Mouse (Mus musculus) hindbrain, embryonic 16.5 days (tissue): ENCODE data around the gene Tmem156. TPM values are rescaled to one million over a fixed set of nuclear protein-coding genes. Genes with fewer than 3 reads are reported as not detected.

Source experiments
- ATAC-seq: fragments of 200-750 bp; cut with Nextera tagmentation; 2 replicates; pipeline ENCODE4 v1.8.0; 2017; ENCODE audit warnings: moderate TSS enrichment, moderate library complexity
- H3K27ac ChIP-seq: fragments of 300-500 bp; sonication (generic); 2 replicates; pipeline ENCODE4 v1.5.1; 2014; ENCODE audit warnings: low read depth, mild to moderate bottlenecking, control low read depth, low read length, moderate library complexity
- H3K27me3 ChIP-seq: fragments of 300-500 bp; sonication (generic); replicated peaks from 2 replicates; pipeline ENCODE4 v1.6.1; 2014; ENCODE audit warnings: low read length; ENCODE audit not compliant: control insufficient read depth, insufficient read depth
- H3K36me3 ChIP-seq: fragments of 300-500 bp; sonication (generic); 2 replicates; pipeline ENCODE4 v1.6.1; 2014; ENCODE audit warnings: mild to moderate bottlenecking, low read length, moderate library complexity, mixed read lengths; ENCODE audit not compliant: control insufficient read depth, insufficient read depth
- H3K4me1 ChIP-seq: fragments of 300-500 bp; sonication (generic); 2 replicates; pipeline ENCODE4 v1.6.1; 2014; ENCODE audit warnings: low read depth, low read length; ENCODE audit not compliant: control insufficient read depth, insufficient read depth
- H3K4me2 ChIP-seq: fragments of 300-500 bp; sonication (generic); 2 replicates; pipeline ENCODE4 v1.6.1; 2014; ENCODE audit warnings: mild to moderate bottlenecking, low read length, control low read depth, moderate library complexity
- H3K4me3 ChIP-seq: fragments of 300-500 bp; sonication (generic); 2 replicates; pipeline ENCODE4 v1.5.1; 2014; ENCODE audit warnings: mild to moderate bottlenecking, low read length, control low read depth, moderate library complexity
- H3K9ac ChIP-seq: fragments of 300-500 bp; sonication (generic); 2 replicates; pipeline ENCODE4 v1.6.1; 2014; ENCODE audit warnings: low read depth, mild to moderate bottlenecking, control low read depth, low read length, moderate library complexity
- H3K9me3 ChIP-seq: fragments of 300-500 bp; sonication (generic); 2 replicates; pipeline ENCODE4 v1.6.1; 2014; ENCODE audit warnings: mild to moderate bottlenecking, low read length, moderate library complexity; ENCODE audit not compliant: control insufficient read depth
- WGBS: fragments of 180-500 bp; shearing (Covaris S2); extraction: QIAGEN DNeasy Blood & Tissue Kit; methylation state at CpG from one replicate; pipeline ENCODE4 v1.1.7; 2014; 5-methylcytosine and 5-hydroxymethylcytosine counted together
- polyA plus RNA-seq: library from polyadenylated mRNA; unstranded; fragments of >200 nt; fragmentation: Nextera tagmentation; extraction: Ambion mirVana; gene quantifications from 2 replicates; pipeline ENCODE4 v1.2.1, GENCODE M21; 2015

Gene Tmem156
- polyA plus RNA-seq, 1 experiment from 2014 or later = not detected

DNA sequence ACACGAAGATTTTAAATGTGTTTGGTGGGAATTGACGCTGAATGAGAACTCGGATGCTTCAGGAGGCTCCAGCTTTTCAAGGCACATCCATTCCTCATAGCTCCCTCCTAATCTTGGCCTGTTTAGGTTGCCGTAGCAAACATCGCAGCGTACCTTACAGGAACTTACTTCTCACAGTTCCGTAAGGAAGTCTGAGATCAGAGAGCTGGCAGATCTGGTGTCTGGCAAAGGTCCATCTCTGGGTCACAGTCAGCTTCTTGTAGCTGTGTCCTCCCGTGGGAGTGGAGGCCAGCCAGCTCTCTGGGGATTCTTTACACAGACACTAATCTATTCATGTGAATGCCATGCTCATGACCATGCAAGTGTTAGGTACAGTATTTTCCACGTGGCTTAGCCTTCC is 65.2 kb downstream of the Tmem156 start:
- no peak overlapping the region for H3K27ac ChIP-seq
- ATAC-seq = no peak
- WGBS = 68% methylated on average over 9 of the region's 9 CpGs

DNA sequence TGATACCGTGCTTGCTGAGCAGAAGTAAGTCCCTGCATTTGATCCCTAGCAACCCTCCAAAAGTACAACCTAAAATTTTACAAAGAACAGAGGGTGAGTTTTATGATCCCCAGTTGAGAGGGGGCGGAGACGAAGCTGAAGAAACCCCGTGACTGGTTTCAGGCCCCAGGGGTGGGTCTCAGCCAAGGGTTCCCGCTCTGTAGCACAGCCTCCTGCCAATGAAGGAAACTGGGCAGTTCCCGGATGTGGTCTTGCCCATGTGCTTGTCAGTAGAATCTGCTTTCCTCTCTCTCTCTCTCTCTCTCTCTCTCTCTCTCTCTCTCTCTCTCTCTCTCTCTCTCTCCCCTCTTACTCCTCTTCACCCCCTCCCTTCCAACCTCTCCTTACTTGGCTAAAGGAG is 66.0 kb downstream of the Tmem156 start:
- Histone ChIP-seq H3K27me3 (no peaks in the 10 kb centered on the region), H3K36me3 (no peaks in the 10 kb centered on the region), H3K4me1 (peaks cover 7% of the 10 kb centered on the region), H3K4me2 (no peak overlapping the region), H3K4me3 (no peak overlapping the region), H3K9ac (no peak overlapping the region), H3K27ac (no peak overlapping the region), H3K9me3 (no peaks in the 10 kb centered on the region)
- ATAC-seq = no peak
- 51% methylated on average over 6 of the region's 6 CpGs for WGBS

More for the DNA sequence above, 65.2 kb downstream of the Tmem156 start:
- H3K9ac ChIP-seq = no peak overlapping the region
- H3K4me3 ChIP-seq = no peak overlapping the region
- no peak overlapping the region for H3K4me2 ChIP-seq
- H3K27me3 ChIP-seq = no peaks in the 10 kb centered on the region
- no peaks in the 10 kb centered on the region for H3K36me3 ChIP-seq
- no peaks in the 10 kb centered on the region for H3K9me3 ChIP-seq
- H3K4me1 ChIP-seq = peaks cover 7% of the 10 kb centered on the region

DNA sequence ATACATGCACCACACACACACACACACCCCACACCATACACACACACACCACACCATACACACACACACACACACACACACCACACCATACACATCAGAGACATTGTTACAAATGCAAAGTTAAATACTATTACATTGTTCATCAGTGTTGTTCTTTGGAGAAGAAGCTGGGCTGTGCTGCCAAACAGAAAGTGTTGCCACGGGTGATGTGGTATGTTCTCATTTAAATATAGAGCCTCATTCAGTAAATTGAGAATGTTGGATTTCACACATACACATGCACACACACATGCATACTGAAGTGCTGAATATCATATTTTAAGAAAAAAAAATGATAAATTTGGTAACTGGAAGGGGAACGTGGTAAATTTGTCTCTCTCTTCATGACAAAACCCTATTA is 67.3 kb downstream of the Tmem156 start:
- H3K4me3 ChIP-seq = no peak overlapping the region
- 63% methylated on average over 2 of the region's 2 CpGs for WGBS
- H3K27me3 ChIP-seq = no peaks in the 10 kb centered on the region
- no peak for ATAC-seq
- no peaks in the 10 kb centered on the region for H3K36me3 ChIP-seq
- H3K4me2 ChIP-seq = no peak overlapping the region
- no peaks in the 10 kb centered on the region for H3K9me3 ChIP-seq
- no peak overlapping the region for H3K27ac ChIP-seq
- peaks cover 13% of the 10 kb centered on the region for H3K4me1 ChIP-seq
- H3K9ac ChIP-seq = no peak overlapping the region

DNA sequence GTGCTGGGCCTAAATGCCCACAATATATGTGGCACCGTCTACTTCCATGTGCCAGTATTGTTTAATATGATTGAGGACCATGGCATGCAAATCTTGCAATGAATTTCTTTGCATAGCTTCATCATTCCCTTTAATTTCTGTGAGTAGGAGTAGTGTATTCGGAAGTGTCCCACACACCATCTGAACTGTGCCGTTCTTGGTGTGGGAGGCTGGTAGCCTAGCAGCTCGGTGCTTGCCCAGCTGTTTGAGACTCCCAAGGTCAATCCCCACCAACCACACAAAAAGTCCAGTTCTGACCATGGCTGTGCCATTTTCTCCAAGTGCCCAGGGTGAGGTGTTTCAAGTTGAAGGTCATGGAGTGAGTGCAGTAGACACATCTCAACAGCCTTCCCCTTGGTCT is 69.9 kb downstream of the Tmem156 start:
- 93% methylated on average over 4 of the region's 4 CpGs for WGBS
- Histone ChIP-seq H3K4me1 (peaks cover 7% of the 10 kb centered on the region; the same call in 1 of the 2 replicates), H3K27me3 (no peaks in the 10 kb centered on the region), H3K36me3 (no peaks in the 10 kb centered on the region), H3K27ac (no peak overlapping the region), H3K9ac (no peak overlapping the region), H3K4me3 (no peak overlapping the region), H3K9me3 (no peaks in the 10 kb centered on the region), H3K4me2 (no peak overlapping the region)
- ATAC-seq = no peak

DNA sequence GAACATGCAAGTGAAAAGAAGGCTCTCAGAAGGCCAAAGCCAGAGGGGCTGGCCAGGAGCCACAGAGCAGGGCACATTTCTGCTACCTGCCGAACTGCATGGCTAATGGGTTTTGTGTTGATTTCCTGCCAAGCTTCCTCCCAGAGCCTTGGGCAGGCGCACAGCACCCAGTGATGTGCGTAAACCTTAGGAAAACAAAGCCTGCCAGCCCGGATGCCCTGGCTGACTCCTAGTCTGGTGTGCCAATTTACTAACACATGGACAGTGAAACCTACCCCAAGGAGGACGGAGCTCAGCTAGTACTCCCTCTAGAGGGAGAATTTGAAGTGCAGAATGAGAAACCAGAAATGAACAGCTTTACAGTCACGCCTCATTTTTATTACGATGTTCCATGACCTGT is 72.1 kb downstream of the Tmem156 start:
- H3K36me3 ChIP-seq = no peaks in the 10 kb centered on the region
- H3K9ac ChIP-seq = no peak overlapping the region
- ATAC-seq = peak; percentile 90
- H3K27ac ChIP-seq = peak overlapping the region; percentile 44
- no peak overlapping the region for H3K4me3 ChIP-seq
- no peaks in the 10 kb centered on the region for H3K27me3 ChIP-seq
- peaks cover 7% of the 10 kb centered on the region; the same call in 1 of the 2 replicates for H3K4me1 ChIP-seq
- WGBS = 40% methylated on average over 7 of the region's 7 CpGs
- peak overlapping the region; percentile 27 for H3K4me2 ChIP-seq
- H3K9me3 ChIP-seq = no peaks in the 10 kb centered on the region

DNA sequence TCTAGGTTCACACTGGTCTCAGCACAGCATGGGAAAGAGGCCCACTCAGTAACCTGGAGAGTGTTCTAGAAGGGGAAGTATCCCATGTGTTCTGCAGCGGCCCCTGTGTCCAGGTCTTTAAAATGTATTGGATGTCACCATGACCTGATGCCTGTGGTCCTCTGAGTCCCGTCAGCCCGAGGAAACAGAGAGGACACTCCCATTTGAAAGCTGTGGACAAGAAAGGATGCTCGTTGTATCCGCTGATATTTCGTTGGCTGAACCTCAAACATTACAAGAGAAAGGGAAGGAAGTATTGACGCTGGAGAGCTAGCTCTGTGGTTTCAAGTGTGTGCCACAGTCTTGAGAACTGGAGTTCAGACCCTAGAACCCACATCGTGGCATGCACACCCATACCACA is 72.8 kb downstream of the Tmem156 start:
- no peak overlapping the region for H3K4me3 ChIP-seq
- ATAC-seq = no peak
- H3K9me3 ChIP-seq = no peaks in the 10 kb centered on the region
- no peak overlapping the region; the same call in 1 of the 2 replicates for H3K27ac ChIP-seq
- H3K9ac ChIP-seq = no peak overlapping the region
- no peak overlapping the region for H3K4me2 ChIP-seq
- 76% methylated on average over 8 of the region's 8 CpGs for WGBS
- H3K4me1 ChIP-seq = peaks cover 7% of the 10 kb centered on the region; the same call in 1 of the 2 replicates
- H3K36me3 ChIP-seq = no peaks in the 10 kb centered on the region
- H3K27me3 ChIP-seq = no peaks in the 10 kb centered on the region

- 91% methylated on average over 3 of the region's 3 CpGs for WGBS
- no peaks in the 10 kb centered on the region for H3K9me3 ChIP-seq
- no peaks in the 10 kb centered on the region for H3K36me3 ChIP-seq
- H3K4me2 ChIP-seq = no peak overlapping the region
- no peak overlapping the region for H3K27ac ChIP-seq
- H3K4me3 ChIP-seq = no peak overlapping the region
- peaks cover 7% of the 10 kb centered on the region; the same call in 1 of the 2 replicates for H3K4me1 ChIP-seq
- no peak overlapping the region for H3K9ac ChIP-seq
- no peak for ATAC-seq
- no peaks in the 10 kb centered on the region for H3K27me3 ChIP-seq
Observed at GRCm38 (mm10) chr5:65015508-65015907, 76.4 kb downstream of the Tmem156 start.

- no peak overlapping the region for H3K27ac ChIP-seq
- H3K4me3 ChIP-seq = no peak overlapping the region
- H3K9me3 ChIP-seq = no peaks in the 10 kb centered on the region
- H3K36me3 ChIP-seq = no peaks in the 10 kb centered on the region
- H3K4me1 ChIP-seq = no peaks in the 10 kb centered on the region
- no peaks in the 10 kb centered on the region for H3K27me3 ChIP-seq
- no peak for ATAC-seq
- H3K4me2 ChIP-seq = no peak overlapping the region
- H3K9ac ChIP-seq = no peak overlapping the region
- WGBS = 85% methylated on average over 7 of the region's 7 CpGs
Observed at GRCm38 (mm10) chr5:65011901-65012573, 79.9 kb downstream of the Tmem156 start.

DNA sequence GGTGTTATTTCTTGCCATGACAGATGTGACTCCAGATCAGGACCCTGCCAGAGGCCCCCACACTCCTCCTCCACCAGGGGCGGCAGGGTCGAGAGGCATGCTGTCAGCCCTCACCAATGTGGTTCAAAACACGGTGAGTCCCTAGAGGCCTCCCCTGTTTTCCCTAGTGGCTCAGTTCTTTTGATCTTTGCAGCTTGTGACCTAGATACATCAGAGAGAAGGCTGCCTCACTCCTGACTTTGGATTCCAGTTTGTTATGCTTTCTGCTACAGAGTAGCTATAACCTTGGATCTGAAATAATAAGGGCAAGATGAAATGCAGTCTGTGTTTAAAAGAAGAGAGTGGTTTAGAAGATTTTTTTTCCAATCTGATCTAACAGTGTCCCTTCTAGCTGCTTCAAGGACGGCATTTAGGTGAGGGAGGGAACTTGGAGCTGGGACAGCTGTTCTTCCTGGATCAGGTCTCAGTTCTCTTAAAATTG is 85.9 kb downstream of the Tmem156 start:
- 35% methylated on average over 4 of the region's 4 CpGs for WGBS
- no peak overlapping the region for H3K9ac ChIP-seq
- H3K27ac ChIP-seq = no peak overlapping the region
- H3K27me3 ChIP-seq = no peaks in the 10 kb centered on the region
- H3K4me3 ChIP-seq = no peak overlapping the region
- no peak overlapping the region for H3K4me2 ChIP-seq
- ATAC-seq = no peak
- H3K36me3 ChIP-seq = no peaks in the 10 kb centered on the region
- H3K9me3 ChIP-seq = no peaks in the 10 kb centered on the region
- peaks cover 2% of the 10 kb centered on the region; the same call in 1 of the 2 replicates for H3K4me1 ChIP-seq
